Mouse (Mus musculus): ENCODE results near the gene Slc17a7.

Slc17a7 gene

GRCm38 (mm10) chr7:45208260-45208659 is 44.5 kb downstream of the Slc17a7 start:
- DNase-seq, result no peak

GRCm38 (mm10) chr7:45211070-45211469 is 47.3 kb downstream of the Slc17a7 start:
- DNase-seq, result no peak

- DNase-seq, result no peak
Measured at GRCm38 (mm10) chr7:45211851-45212251, 48.1 kb downstream of the Slc17a7 start, which contains the start of gene Dkkl1. Dkkl1 (minus strand) TSS chr7:45212147.

GRCm38 (mm10) chr7:45212356-45212755 is 48.6 kb downstream of the Slc17a7 start:
- DNase-seq, result no peak

GRCm38 (mm10) chr7:45213708-45214107 is 50.0 kb downstream of the Slc17a7 start:
- no peak for DNase-seq

- DNase-seq, result peak; percentile 73 to 80
Measured at GRCm38 (mm10) chr7:45215673-45216441, 52.1 kb downstream of the Slc17a7 start, which contains the start of gene Tead2. Tead2 (plus strand) TSS chr7:45215753.

- DNase-seq, result peak; percentile 86 to 90
Measured at GRCm38 (mm10) chr7:45216442-45217183, 52.9 kb downstream of the Slc17a7 start.

- no peak for DNase-seq
Measured at GRCm38 (mm10) chr7:45221680-45222079, 57.9 kb downstream of the Slc17a7 start.

GRCm38 (mm10) chr7:45224826-45225225 is 61.1 kb downstream of the Slc17a7 start:
- no peak for DNase-seq

Measured in lung, postnatal 4 days (tissue).